Mouse (Mus musculus): ENCODE data around the gene Iqschfp.

- TF ChIP-seq POLR2A (IDR thresholded peaks at IDR 0.05; ENCODE audit: extremely low read depth, insufficient read depth, low read length) = no peak
- peak; percentile 75 for TF ChIP-seq CTCF (IDR thresholded peaks at IDR 0.05; ENCODE audit: low read depth, low read length)
These were observed 164.6 kb downstream of the Iqschfp start for GRCm38 (mm10) chr3:68056373-68057275.
